Mouse (Mus musculus) urinary bladder, postnatal 0 days (tissue): ENCODE data around the gene Bfsp1. TPM values are rescaled to one million over a fixed set of nuclear protein-coding genes. Genes with fewer than 3 reads are reported as not detected.

ENCODE experiments used
- polyA plus RNA-seq: library from polyadenylated mRNA; unstranded; fragments of >200 nt; fragmentation: Nextera tagmentation; extraction: Ambion mirVana; gene quantifications from 2 replicates; pipeline ENCODE4 v1.2.1, GENCODE M21; 2015

Gene Bfsp1
- polyA plus RNA-seq, result 1.6 and 2.0 TPM in 2 replicates

GRCm38 (mm10) chr2:143862484-143863231 lies at the start of gene Bfsp1:
Bfsp1 (minus strand) TSS chr2:143863173.

Other genes starting within 250 kb of the Bfsp1 start
- gene Dstn, start 52.1 kb upstream of the Bfsp1 start, polyA plus RNA-seq, result 2,586 and 3,011 TPM in 2 replicates
- 96.7 and 104 TPM in 2 replicates for gene Rrbp1, start 148.1 kb upstream of the Bfsp1 start, polyA plus RNA-seq
- gene Banf2, start 169.9 kb upstream of the Bfsp1 start, polyA plus RNA-seq, result not detected in 2 replicates